Mouse (Mus musculus) liver, embryonic 15.5 days (tissue): ENCODE measurements around the gene Myl7. TPM values are rescaled to one million over a fixed set of nuclear protein-coding genes. Genes with fewer than 3 reads are reported as not detected.
"Not testable (repeated sequence)": the region's sequence is repeated elsewhere in the genome, so short reads cannot be mapped to it uniquely, and the experiment has no call there.

Experiments used
- ATAC-seq: fragments of 200-750 bp; cut with Nextera tagmentation; 2 replicates; pipeline ENCODE4 v1.8.0; 2017; ENCODE audit warnings: moderate number of reproducible peaks, mild to moderate bottlenecking, moderate library complexity; ENCODE audit not compliant: insufficient read depth
- H3K27ac ChIP-seq: fragments of 300-500 bp; sonication (generic); replicated peaks from 2 replicates; pipeline ENCODE4 v1.5.1; 2015; ENCODE audit warnings: mild to moderate bottlenecking, inconsistent platforms
- H3K27me3 ChIP-seq: fragments of 300-500 bp; sonication (generic); 2 replicates; pipeline ENCODE4 v1.6.1; 2015; ENCODE audit warnings: mild to moderate bottlenecking, inconsistent platforms
- H3K36me3 ChIP-seq: fragments of 300-500 bp; sonication (generic); replicated peaks from 2 replicates; pipeline ENCODE4 v1.6.1; 2015; ENCODE audit warnings: moderate library complexity, mild to moderate bottlenecking, inconsistent platforms
- H3K4me1 ChIP-seq: fragments of 300-500 bp; sonication (generic); replicated peaks from 2 replicates; pipeline ENCODE4 v1.6.1; 2015; ENCODE audit warnings: inconsistent platforms
- H3K4me2 ChIP-seq: fragments of 300-500 bp; sonication (generic); 2 replicates; pipeline ENCODE4 v1.6.1; 2015; ENCODE audit warnings: moderate library complexity, mild to moderate bottlenecking, inconsistent platforms
- H3K4me3 ChIP-seq: fragments of 300-500 bp; sonication (generic); replicated peaks from 2 replicates; pipeline ENCODE4 v1.5.1; 2015; ENCODE audit warnings: mild to moderate bottlenecking, inconsistent platforms
- H3K9ac ChIP-seq: fragments of 300-500 bp; sonication (generic); 2 replicates; pipeline ENCODE4 v1.6.1; 2015; ENCODE audit warnings: moderate library complexity, mild to moderate bottlenecking, inconsistent platforms
- H3K9me3 ChIP-seq: fragments of 300-500 bp; sonication (generic); replicated peaks from 2 replicates; pipeline ENCODE4 v1.6.1; 2016; ENCODE audit warnings: inconsistent platforms
- WGBS: fragments of 180-500 bp; shearing (Covaris S2); methylation state at CpG from one replicate; pipeline ENCODE4 v1.1.7; 2015; ENCODE audit warnings: mixed read lengths; ENCODE audit not compliant: insufficient replicate concordance; 5-methylcytosine and 5-hydroxymethylcytosine counted together
- polyA plus RNA-seq: library from polyadenylated mRNA; unstranded; fragments of >200 nt; fragmentation: Nextera tagmentation; extraction: Ambion mirVana; gene quantifications from 2 replicates; pipeline ENCODE4 v1.2.1, GENCODE M21; 2015

Myl7 gene
- polyA plus RNA-seq, 1 experiment from 2014 or later = 5.0 TPM

- H3K4me3 ChIP-seq = no peak overlapping the region
Observed at GRCm38 (mm10) chr11:5904357-5904756, 5.8 kb upstream of the Myl7 start.

GRCm38 (mm10) chr11:5903844-5904243 is 5.3 kb upstream of the Myl7 start:
- Histone ChIP-seq H3K4me2 (no peak overlapping the region), H3K4me3 (no peak overlapping the region), H3K36me3 (no peaks in the 10 kb centered on the region), H3K27me3 (peaks cover 56% of the 10 kb centered on the region), H3K9ac (no peak overlapping the region), H3K9me3 (no peaks in the 10 kb centered on the region), H3K27ac (no peak overlapping the region), H3K4me1 (peaks cover 12% of the 10 kb centered on the region)
- no peak for ATAC-seq
- WGBS = 54% methylated on average over 2 of the region's 2 CpGs

More at GRCm38 (mm10) chr11:5904357-5904756, 5.8 kb upstream of the Myl7 start:
- peaks cover 51% of the 10 kb centered on the region for H3K27me3 ChIP-seq
- H3K36me3 ChIP-seq = no peaks in the 10 kb centered on the region
- WGBS = 83% methylated on average over 19 of the region's 19 CpGs
- no peak overlapping the region for H3K9ac ChIP-seq
- peaks cover 9% of the 10 kb centered on the region; the same call in 1 of the 2 replicates for H3K4me1 ChIP-seq
- H3K27ac ChIP-seq = no peak overlapping the region
- H3K9me3 ChIP-seq = no peaks in the 10 kb centered on the region
- no peak for ATAC-seq
- no peak overlapping the region for H3K4me2 ChIP-seq

GRCm38 (mm10) chr11:5902390-5902789 is 3.8 kb upstream of the Myl7 start:
- peaks cover 26% of the 10 kb centered on the region for H3K4me1 ChIP-seq
- H3K4me3 ChIP-seq = no peak overlapping the region
- peaks cover 71% of the 10 kb centered on the region for H3K27me3 ChIP-seq
- H3K4me2 ChIP-seq = peak overlapping the region; percentile 47
- ATAC-seq = no peak
- 19% methylated on average over 6 of the region's 6 CpGs for WGBS
- no peaks in the 10 kb centered on the region for H3K9me3 ChIP-seq
- H3K9ac ChIP-seq = no peak overlapping the region
- H3K27ac ChIP-seq = no peak overlapping the region
- no peaks in the 10 kb centered on the region for H3K36me3 ChIP-seq

DNA sequence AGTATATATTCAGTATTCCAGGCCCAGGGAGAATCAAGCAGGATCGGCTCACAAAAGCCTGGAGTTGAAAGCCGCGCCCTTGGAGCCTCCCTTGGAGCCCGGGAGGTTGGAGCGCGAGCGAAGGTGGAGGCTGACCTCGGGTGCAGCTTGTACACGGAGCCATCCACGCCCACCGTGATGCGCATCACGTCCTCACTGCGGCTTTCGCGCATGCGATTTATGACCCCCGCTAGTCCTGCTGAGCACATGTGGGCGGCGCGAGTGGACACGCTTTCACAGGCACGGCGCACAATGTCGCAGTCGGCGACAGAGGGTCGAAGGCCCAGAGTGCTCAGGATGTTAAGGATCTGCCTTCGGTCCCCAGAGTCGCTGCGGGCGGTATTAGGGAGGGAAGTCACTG is 3.4 kb upstream of the Myl7 start:
- Histone ChIP-seq H3K36me3 (no peaks in the 10 kb centered on the region), H3K9ac (no peak overlapping the region), H3K27me3 (peaks cover 75% of the 10 kb centered on the region), H3K4me3 (peak overlapping the region; percentile 17; the same call in 1 of the 2 replicates), H3K9me3 (no peaks in the 10 kb centered on the region), H3K27ac (no peak overlapping the region), H3K4me2 (peak overlapping the region; percentile 47), H3K4me1 (peaks cover 31% of the 10 kb centered on the region)
- ATAC-seq = no peak
- WGBS = 4% methylated on average over 32 of the region's 32 CpGs

DNA sequence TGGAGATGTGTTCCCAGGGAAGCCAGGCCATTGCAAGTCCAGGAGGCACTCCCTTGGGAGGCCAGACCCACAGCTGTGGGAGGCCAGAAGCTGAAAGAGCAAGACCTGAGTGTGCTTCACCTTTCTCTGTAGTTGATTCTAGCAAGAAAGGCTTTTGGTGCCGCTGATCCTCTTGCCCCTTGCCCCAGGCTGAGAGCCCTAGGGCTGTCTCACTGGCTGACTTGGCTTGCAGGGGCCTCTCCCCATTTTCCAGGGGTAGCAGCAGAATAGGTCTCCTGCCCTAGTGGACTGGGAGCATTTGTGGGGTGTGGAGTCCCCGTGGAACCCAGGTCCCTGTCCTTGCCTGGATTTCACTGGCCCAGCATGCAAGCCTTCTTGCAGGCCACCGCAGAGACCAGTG is 2.7 kb upstream of the Myl7 start:
- no peak for ATAC-seq
- Histone ChIP-seq H3K36me3 (no peaks in the 10 kb centered on the region), H3K4me1 (peaks cover 34% of the 10 kb centered on the region), H3K27ac (no peak overlapping the region), H3K9ac (no peak overlapping the region), H3K27me3 (peaks cover 81% of the 10 kb centered on the region), H3K4me2 (peak overlapping the region; percentile 47; the same call in 1 of the 2 replicates), H3K4me3 (no peak overlapping the region), H3K9me3 (no peaks in the 10 kb centered on the region)
- 18% methylated on average over 3 of the region's 3 CpGs for WGBS

- Histone ChIP-seq H3K4me3 (no peak overlapping the region), H3K9me3 (no peaks in the 10 kb centered on the region), H3K4me2 (no peak overlapping the region), H3K9ac (no peak overlapping the region), H3K27ac (no peak overlapping the region), H3K36me3 (no peaks in the 10 kb centered on the region), H3K4me1 (peaks cover 43% of the 10 kb centered on the region), H3K27me3 (peaks cover 90% of the 10 kb centered on the region)
- 79% methylated on average over 10 of the region's 10 CpGs for WGBS
- no peak for ATAC-seq
Observed at GRCm38 (mm10) chr11:5899286-5899685, 704 bp upstream of the Myl7 start.

- no peak overlapping the region for H3K9ac ChIP-seq
- ATAC-seq = no peak
- H3K27me3 ChIP-seq = peaks cover 76% of the 10 kb centered on the region
- H3K4me3 ChIP-seq = no peak overlapping the region
- H3K27ac ChIP-seq = no peak overlapping the region
- no peaks in the 10 kb centered on the region for H3K36me3 ChIP-seq
- peak overlapping the region; percentile 33; the same call in 1 of the 2 replicates for H3K4me2 ChIP-seq
- no peaks in the 10 kb centered on the region for H3K9me3 ChIP-seq
- 12% methylated on average over 10 of the region's 10 CpGs for WGBS
- peaks cover 58% of the 10 kb centered on the region for H3K4me1 ChIP-seq
Observed at GRCm38 (mm10) chr11:5897839-5898238, 743 bp downstream of the Myl7 start.

DNA sequence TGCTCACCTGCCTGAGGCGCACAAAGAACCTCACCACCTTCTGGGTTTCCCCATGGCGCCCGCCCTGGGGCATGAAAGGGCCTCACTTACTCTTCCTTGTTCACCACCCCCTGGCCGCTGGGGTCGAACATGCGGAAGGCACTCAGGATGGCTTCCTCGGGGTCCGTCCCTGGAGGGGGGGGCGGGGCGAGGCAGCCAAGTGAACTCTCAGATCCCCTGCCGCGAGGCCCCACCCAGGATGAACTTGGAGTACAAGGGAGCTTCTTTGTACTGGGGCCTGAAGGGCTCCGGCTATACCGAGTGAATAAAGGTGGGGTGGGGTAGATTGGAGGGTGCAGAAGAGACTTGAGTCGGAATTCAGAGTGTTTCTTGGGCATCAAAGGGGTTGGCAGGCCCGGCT is 1.4 kb downstream of the Myl7 start:
- peak overlapping the region; percentile 33 for H3K4me2 ChIP-seq
- peaks cover 70% of the 10 kb centered on the region for H3K27me3 ChIP-seq
- no peaks in the 10 kb centered on the region for H3K9me3 ChIP-seq
- no peak overlapping the region for H3K4me3 ChIP-seq
- no peak overlapping the region for H3K27ac ChIP-seq
- no peaks in the 10 kb centered on the region for H3K36me3 ChIP-seq
- 14% methylated on average over 16 of the region's 16 CpGs for WGBS
- no peak overlapping the region for H3K9ac ChIP-seq
- no peak for ATAC-seq
- peaks cover 63% of the 10 kb centered on the region for H3K4me1 ChIP-seq

DNA sequence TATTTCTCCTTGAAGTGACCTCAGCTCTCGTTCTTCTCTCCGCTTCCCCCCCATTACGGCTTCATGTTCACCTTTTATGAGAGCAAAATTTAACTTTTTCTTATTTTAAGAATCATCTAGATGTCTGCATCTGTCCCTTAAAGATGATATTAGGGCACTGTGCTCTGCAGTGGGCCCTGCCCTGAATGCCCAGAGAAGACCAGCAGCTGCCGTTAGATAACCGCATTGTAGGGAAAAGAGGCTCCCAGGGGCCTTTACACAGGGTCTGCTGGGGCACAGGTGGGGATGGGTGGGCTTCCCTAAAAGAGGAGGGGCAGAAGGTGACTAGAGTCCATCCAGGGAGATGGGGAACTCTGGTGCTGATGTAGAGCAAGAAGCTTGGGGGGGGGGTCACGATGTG is 4.8 kb downstream of the Myl7 start:
- ATAC-seq = peak; percentile 29; the same call in 1 of the 2 replicates
- Histone ChIP-seq H3K4me1 (peaks cover 56% of the 10 kb centered on the region), H3K9ac (no peak overlapping the region), H3K27ac (peak overlapping the region; percentile 73), H3K36me3 (no peaks in the 10 kb centered on the region), H3K4me2 (peak overlapping the region; percentile 42; the same call in 1 of the 2 replicates), H3K27me3 (peaks cover 38% of the 10 kb centered on the region), H3K4me3 (no peak overlapping the region), H3K9me3 (no peaks in the 10 kb centered on the region)
- WGBS = 70% methylated on average over 6 of the region's 6 CpGs

DNA sequence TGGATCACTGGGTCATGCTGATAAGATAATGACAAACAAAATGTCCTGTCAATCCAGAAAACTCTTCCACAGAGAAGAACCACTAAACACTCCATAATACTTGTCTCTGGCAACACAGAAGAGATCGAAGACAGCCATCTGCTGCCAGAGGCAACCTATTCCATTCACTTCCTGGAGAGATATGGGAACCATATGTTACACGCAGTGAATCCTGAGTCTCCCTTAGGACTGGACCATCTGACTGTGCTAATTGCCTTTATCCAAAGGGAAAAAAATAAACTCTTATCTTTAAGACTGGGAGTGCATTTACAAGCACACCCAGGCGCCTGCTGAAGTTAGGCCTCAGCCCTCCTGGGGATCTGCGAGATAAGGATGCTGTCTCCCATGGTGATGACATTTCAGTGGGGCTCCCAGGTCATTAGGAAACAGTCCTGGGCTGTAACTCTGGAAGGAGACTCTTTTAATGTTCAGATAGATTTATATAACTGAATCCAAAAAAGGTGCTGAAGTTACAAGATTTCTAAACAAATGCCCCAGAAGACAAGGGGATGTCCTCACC is 5.7 kb downstream of the Myl7 start:
- peak overlapping the region; percentile 42 for H3K4me2 ChIP-seq
- H3K27ac ChIP-seq = peak overlapping the region; percentile 73

DNA sequence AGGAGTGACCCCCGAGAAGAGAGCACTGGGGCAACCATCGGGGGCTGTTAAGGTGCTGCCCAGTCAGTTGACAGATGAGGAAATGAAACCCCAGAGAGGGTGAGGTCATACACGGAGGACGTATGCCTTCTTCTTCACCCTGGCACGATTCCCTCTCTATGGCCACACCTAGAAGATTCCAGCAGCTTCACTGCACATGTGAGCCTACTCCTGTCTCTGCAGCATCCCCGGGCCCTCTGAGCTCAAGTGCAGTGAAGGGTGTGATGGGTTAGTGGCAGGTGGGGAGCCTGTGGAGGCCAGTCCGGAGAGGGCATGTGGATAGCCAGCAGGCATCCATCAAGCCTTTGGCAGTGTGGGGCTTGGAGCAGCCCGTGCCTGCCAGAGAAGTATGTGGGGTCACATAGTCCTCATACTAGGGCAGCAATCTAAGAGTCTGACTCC is 6.4 kb downstream of the Myl7 start:
- H3K4me2 ChIP-seq = no peak overlapping the region
- H3K9me3 ChIP-seq = no peaks in the 10 kb centered on the region
- H3K36me3 ChIP-seq = no peaks in the 10 kb centered on the region
- ATAC-seq = no peak
- no peak overlapping the region for H3K4me3 ChIP-seq
- H3K27me3 ChIP-seq = peaks cover 22% of the 10 kb centered on the region
- H3K9ac ChIP-seq = no peak overlapping the region
- peaks cover 40% of the 10 kb centered on the region for H3K4me1 ChIP-seq
- peak overlapping the region; percentile 73 for H3K27ac ChIP-seq
- 41% methylated on average over 8 of the region's 8 CpGs for WGBS

More for the DNA sequence above, 5.7 kb downstream of the Myl7 start:
- WGBS = 23% methylated on average over 4 of the region's 4 CpGs
- Histone ChIP-seq H3K9me3 (no peaks in the 10 kb centered on the region), H3K27me3 (peaks cover 30% of the 10 kb centered on the region), H3K4me3 (no peak overlapping the region), H3K9ac (no peak overlapping the region; the same call in 1 of the 2 replicates), H3K4me1 (peaks cover 47% of the 10 kb centered on the region), H3K36me3 (no peaks in the 10 kb centered on the region)
- peak; percentile 87 for ATAC-seq

GRCm38 (mm10) chr11:5888563-5888962 is 10.0 kb downstream of the Myl7 start:
- H3K27ac ChIP-seq, H3K27me3 ChIP-seq, H3K36me3 ChIP-seq, H3K4me2 ChIP-seq, ATAC-seq, H3K4me3 ChIP-seq, H3K9me3 ChIP-seq, H3K9ac ChIP-seq: not testable (repeated sequence)
- H3K4me1 ChIP-seq = peaks cover 18% of the 10 kb centered on the region
- 65% methylated on average over 5 of the region's 5 CpGs for WGBS
